Mouse (Mus musculus) thymus, adult 2 months (tissue): ENCODE results near the gene Gdi2. TPM values are rescaled to one million over a fixed set of nuclear protein-coding genes. Genes with fewer than 3 reads are reported as not detected.

Source experiments
- DNase-seq: peaks from one replicate; pipeline ENCODE4 v3.0.0; 2021
- H3K27ac ChIP-seq: fragments of 200-500 bp; 2 replicates; pipeline ENCODE4 v1.5.1; 2012; ENCODE audit warnings: low read length, control low read depth; ENCODE audit not compliant: control insufficient read depth, insufficient read depth
- H3K27me3 ChIP-seq: fragments of 200-500 bp; 2 replicates; pipeline ENCODE4 v1.6.1; 2012; ENCODE audit warnings: mild to moderate bottlenecking, low read length, moderate library complexity, mixed read lengths; ENCODE audit not compliant: control insufficient read depth, insufficient read depth
- H3K36me3 ChIP-seq: fragments of 200-500 bp; 2 replicates; pipeline ENCODE4 v1.6.1; 2012; ENCODE audit warnings: mild to moderate bottlenecking, low read length, moderate library complexity; ENCODE audit not compliant: control insufficient read depth, insufficient read depth
- H3K4me1 ChIP-seq: fragments of 200-500 bp; replicated peaks from 2 replicates; pipeline ENCODE4 v1.6.1; 2012; ENCODE audit warnings: low read length; ENCODE audit not compliant: control insufficient read depth, insufficient read depth
- H3K4me3 ChIP-seq: fragments of 200-500 bp; 2 replicates; pipeline ENCODE4 v1.5.1; 2012; ENCODE audit warnings: mild to moderate bottlenecking, low read length, control low read depth, moderate library complexity; ENCODE audit not compliant: control insufficient read depth, insufficient read depth
- CTCF ChIP-seq: fragments of 200-500 bp; IDR thresholded peaks from 2 replicates; pipeline ENCODE4 v1.5.1; 2012; ENCODE audit warnings: mild to moderate bottlenecking, control low read depth, low read length, moderate library complexity, borderline replicate concordance; ENCODE audit not compliant: control insufficient read depth, poor library complexity, insufficient read depth; ENCODE audit errors: extremely low read depth
- POLR2A ChIP-seq: fragments of 200-500 bp; IDR thresholded peaks from 2 replicates; pipeline ENCODE4 v1.6.1; 2012; ENCODE audit warnings: mild to moderate bottlenecking, low read length, control low read depth, moderate library complexity; ENCODE audit not compliant: control insufficient read depth, poor library complexity, insufficient read depth; ENCODE audit errors: extremely low read depth
- WGBS: fragments of 180-500 bp; shearing (Covaris S2); methylation state at CpG from one replicate; pipeline ENCODE4 v1.1.7; 2018; 5-methylcytosine and 5-hydroxymethylcytosine counted together
- polyA plus RNA-seq: library from polyadenylated mRNA; depleted of rRNA; stranded (reverse); fragments of >200 nt; gene quantifications from 2 replicates; pipeline ENCODE4 v1.2.3, GENCODE M21; 2012

The Gdi2 gene
- polyA plus RNA-seq, 1 experiment = 176 TPM

DNA sequence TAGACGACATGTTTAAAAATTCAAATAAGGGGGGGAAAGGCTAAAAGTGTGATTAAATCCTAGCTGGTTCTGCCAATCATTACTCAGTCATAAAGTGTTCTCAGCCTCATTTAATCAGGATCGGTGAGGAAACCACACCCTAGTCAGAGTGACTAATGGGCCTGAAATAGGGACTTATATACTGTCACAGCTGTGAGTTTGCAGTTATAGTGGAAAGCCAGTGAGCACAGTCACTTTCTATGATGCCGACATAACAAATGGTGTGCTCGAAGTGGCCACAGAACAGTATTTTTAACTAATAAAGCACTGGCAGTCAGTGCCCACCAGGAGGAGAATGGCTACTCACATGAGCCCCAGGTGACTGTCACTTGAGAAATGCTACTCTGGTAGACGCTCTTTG, 7.1 kb downstream of the Gdi2 start:
- H3K27me3 ChIP-seq = no peaks in the 10 kb centered on the region
- H3K27ac ChIP-seq = no peak overlapping the region
- 87% methylated on average over 5 of the region's 5 CpGs for WGBS
- peaks cover 13% of the 10 kb centered on the region for H3K36me3 ChIP-seq
- H3K4me1 ChIP-seq = 0 out of 2 replicates have a peak, but pooled peaks cover 2% of the 10 kb centered on the region
- TF ChIP-seq POLR2A = no peak
- TF ChIP-seq CTCF = no peak
- H3K4me3 ChIP-seq = no peak overlapping the region
- DNase-seq = no peak

DNA sequence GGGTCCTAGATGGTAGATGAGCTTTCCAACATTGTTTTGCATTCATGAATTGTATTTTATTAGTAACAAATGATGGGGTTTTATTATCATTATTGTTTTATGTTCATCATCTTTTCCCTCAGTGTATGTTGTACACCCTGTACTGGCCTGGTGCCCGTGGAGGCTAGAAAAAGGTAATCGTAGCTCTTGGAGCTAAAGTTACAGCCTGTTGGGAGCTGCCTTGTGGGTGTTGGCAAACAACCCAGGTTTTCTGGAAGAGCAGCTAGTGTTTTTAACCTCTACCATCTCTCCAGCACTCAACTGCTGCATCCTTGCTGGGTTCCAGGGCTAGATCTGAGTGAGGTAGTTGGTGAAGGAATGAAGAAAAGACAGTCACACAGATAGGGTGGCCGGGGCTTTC, 9.5 kb downstream of the Gdi2 start:
- Histone ChIP-seq H3K4me3 (no peak overlapping the region), H3K27me3 (no peaks in the 10 kb centered on the region), H3K27ac (no peak overlapping the region), H3K4me1 (no peaks in the 10 kb centered on the region), H3K36me3 (peaks cover 21% of the 10 kb centered on the region)
- no peak for DNase-seq
- TF ChIP-seq POLR2A (no peak), CTCF (no peak)
- 90% methylated on average over 3 of the region's 3 CpGs for WGBS

DNA sequence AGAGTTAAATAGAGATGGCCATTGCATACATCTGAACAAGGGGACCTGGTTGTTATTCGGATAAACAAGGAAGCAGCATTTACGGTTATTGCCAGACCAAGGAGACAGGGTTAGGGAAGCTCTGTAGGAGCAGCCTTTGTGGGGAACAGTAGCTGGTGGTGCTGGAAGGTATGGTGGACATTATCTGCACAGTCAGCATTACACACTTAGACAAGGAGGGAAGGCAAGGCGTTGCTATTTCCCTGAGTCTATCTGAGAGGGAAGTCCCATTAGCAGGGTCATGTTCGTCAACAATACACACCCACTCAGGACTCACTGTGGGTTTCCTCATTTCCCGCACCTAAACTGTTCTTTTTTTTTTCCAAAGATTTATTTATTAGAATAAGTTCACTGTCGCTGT, 10.0 kb downstream of the Gdi2 start:
- Histone ChIP-seq H3K4me1 (no peaks in the 10 kb centered on the region), H3K27me3 (no peaks in the 10 kb centered on the region), H3K27ac (no peak overlapping the region), H3K4me3 (no peak overlapping the region), H3K36me3 (peaks cover 25% of the 10 kb centered on the region)
- DNase-seq = no peak
- TF ChIP-seq POLR2A = no peak
- WGBS = 87% methylated on average over 6 of the region's 6 CpGs

- Histone ChIP-seq H3K4me1 (no peaks in the 10 kb centered on the region), H3K36me3 (peaks cover 68% of the 10 kb centered on the region), H3K4me3 (no peak overlapping the region), H3K27me3 (no peaks in the 10 kb centered on the region), H3K27ac (no peak overlapping the region)
- 100% methylated on average over 1 of the region's 1 CpGs for WGBS
- no peak for TF ChIP-seq CTCF
- TF ChIP-seq POLR2A = no peak
- DNase-seq = no peak
These were observed 25.3 kb downstream of the Gdi2 start for GRCm38 (mm10) chr13:3563130-3563529.

GRCm38 (mm10) chr13:3563953-3564352, 26.1 kb downstream of the Gdi2 start:
- Histone ChIP-seq H3K27me3 (no peaks in the 10 kb centered on the region), H3K4me1 (no peaks in the 10 kb centered on the region), H3K36me3 (peaks cover 68% of the 10 kb centered on the region), H3K4me3 (no peak overlapping the region), H3K27ac (no peak overlapping the region)
- no peak for DNase-seq
- WGBS = 74% methylated on average over 2 of the region's 2 CpGs
- TF ChIP-seq POLR2A = no peak
- TF ChIP-seq CTCF = no peak

- H3K27me3 ChIP-seq = no peaks in the 10 kb centered on the region
- DNase-seq = no peak
- WGBS = 92% methylated on average over 3 of the region's 3 CpGs
- TF ChIP-seq POLR2A (no peak), CTCF (no peak)
- no peak overlapping the region for H3K4me3 ChIP-seq
- H3K4me1 ChIP-seq = no peaks in the 10 kb centered on the region
- H3K27ac ChIP-seq = no peak overlapping the region
- H3K36me3 ChIP-seq = peaks cover 56% of the 10 kb centered on the region
These were observed 52.9 kb downstream of the Gdi2 start for GRCm38 (mm10) chr13:3590789-3591188.

DNA sequence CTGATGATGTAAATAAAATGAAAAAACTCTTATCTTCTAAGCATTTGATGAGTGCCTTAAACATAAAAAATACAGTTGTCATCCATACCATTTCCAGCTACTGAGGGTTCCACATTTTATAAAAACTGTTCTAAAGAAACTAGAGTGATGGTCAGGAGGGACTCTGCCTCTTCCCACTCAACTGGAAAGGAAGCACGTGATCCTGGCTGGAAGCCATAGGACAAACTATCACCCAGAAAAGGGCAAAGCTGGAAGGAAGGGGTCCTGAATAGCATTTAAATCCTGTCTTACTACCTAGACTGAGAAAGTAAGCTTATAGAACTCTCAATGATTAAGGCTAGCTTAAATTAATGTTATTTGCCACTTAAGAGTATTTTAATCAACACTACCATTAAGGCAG, 56.4 kb downstream of the Gdi2 start:
- no peak overlapping the region for H3K4me3 ChIP-seq
- H3K36me3 ChIP-seq = peaks cover 64% of the 10 kb centered on the region
- WGBS = 91% methylated on average over 1 of the region's 1 CpGs
- no peak for DNase-seq
- no peaks in the 10 kb centered on the region for H3K27me3 ChIP-seq
- H3K4me1 ChIP-seq = no peaks in the 10 kb centered on the region
- no peak overlapping the region for H3K27ac ChIP-seq
- TF ChIP-seq CTCF = no peak
- TF ChIP-seq POLR2A = no peak
